Mouse (Mus musculus) MEL (cell line): Measurements from ENCODE around the gene Gm20388.
"Not testable (repeated sequence)": the region's sequence is repeated elsewhere in the genome, so short reads cannot be mapped to it uniquely, and the experiment has no call there.

ENCODE experiments used
- CTCF ChIP-seq, 3 experiments: IDR thresholded peaks in 2 of 3; conservative IDR thresholded peaks in 1 of 3; 2 replicates each; pipeline ENCODE4 v1.5.1; 2011 to 2012; ENCODE audit warnings: low read length in 3 of 3, low read depth in 2 of 3, mild to moderate bottlenecking in 2 of 3, improper control_type of control experiment in 1 of 3, inconsistent platforms in 1 of 3, mixed read lengths in 1 of 3, moderate library complexity in 1 of 3; ENCODE audit not compliant: control insufficient read depth in 1 of 3, insufficient read depth in 1 of 3, poor library complexity in 1 of 3, severe bottlenecking in 1 of 3
- GATA1 ChIP-seq: IDR thresholded peaks from 2 replicates; pipeline ENCODE4 v1.6.1; 2011; ENCODE audit warnings: low read depth, low read length, improper control_type of control experiment
- POLR2A ChIP-seq, 2 experiments: IDR thresholded peaks; 2 replicates each; pipeline ENCODE4 v1.6.1; 2011 to 2012; ENCODE audit warnings: low read length in 2 of 2, mild to moderate bottlenecking in 2 of 2, control low read depth in 1 of 2, improper control_type of control experiment in 1 of 2, low read depth in 1 of 2, moderate library complexity in 1 of 2; ENCODE audit not compliant: control insufficient read depth in 1 of 2, insufficient read depth in 1 of 2, poor library complexity in 1 of 2
- RAD21 ChIP-seq: IDR thresholded peaks from 2 replicates; pipeline ENCODE4 v1.6.1; 2011; ENCODE audit warnings: mild to moderate bottlenecking, low read depth, low read length, improper control_type of control experiment
- TAL1 ChIP-seq: IDR thresholded peaks from 2 replicates; pipeline ENCODE4 v1.6.1; 2012; ENCODE audit warnings: mild to moderate bottlenecking, inconsistent platforms, low read length, moderate library complexity, mixed read lengths
- TCF12 ChIP-seq: IDR thresholded peaks from 2 replicates; pipeline ENCODE4 v1.6.1; 2014; ENCODE audit warnings: low read depth, mild to moderate bottlenecking, inconsistent platforms, low read length, improper control_type of control experiment, moderate library complexity
- ZC3H11A ChIP-seq: IDR thresholded peaks from 2 replicates; pipeline ENCODE4 v1.6.1; 2012; ENCODE audit warnings: low read depth, mild to moderate bottlenecking, inconsistent platforms, low read length, improper control_type of control experiment

DNA sequence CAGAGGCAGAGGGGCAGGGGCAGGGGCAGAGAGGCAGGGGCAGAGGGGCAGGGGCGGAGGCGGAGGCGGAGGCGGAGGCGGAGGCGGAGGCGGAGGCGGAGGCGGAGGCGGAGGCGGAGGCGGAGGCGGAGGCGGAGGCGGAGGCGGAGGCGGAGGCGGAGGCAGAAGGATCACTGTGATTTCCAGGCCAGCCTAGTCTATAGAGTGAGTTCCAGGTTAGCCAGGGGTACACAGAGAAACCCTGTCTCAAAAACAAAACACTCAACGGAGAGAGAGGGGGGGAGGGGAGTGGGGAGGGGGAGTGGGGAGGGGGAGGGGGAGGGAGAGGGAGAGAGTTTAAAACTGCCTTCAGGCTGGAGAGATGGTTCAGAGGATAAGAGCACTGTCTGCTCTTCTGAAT lies 1408.1 kb downstream of the Gm20388 start:
- TF ChIP-seq CTCF (IDR thresholded peaks at IDR 0.05 in 2 of 3, conservative IDR thresholded peaks at IDR 0.05 in 1 of 3; ENCODE audit: control insufficient read depth in 1 of 3, insufficient read depth in 1 of 3, low read depth in 2 of 3, low read length in 3 of 3, poor library complexity in 1 of 3, severe bottlenecking in 1 of 3); RAD21; GATA1; TAL1; TCF12; POLR2A (IDR thresholded peaks at IDR 0.05; ENCODE audit: control insufficient read depth in 1 of 2, insufficient read depth in 1 of 2, low read depth in 1 of 2, low read length in 2 of 2, poor library complexity in 1 of 2); ZC3H11A: not testable (repeated sequence)
